Mouse (Mus musculus) T-cell, adult 2 months (primary cell): ENCODE data around the gene Saa3.
A peak's percentile ranks its signal among the peaks of the same experiment; 100 is the strongest.
"Not testable (repeated sequence)": the region's sequence is repeated elsewhere in the genome, so short reads cannot be mapped to it uniquely, and the experiment has no call there.

Experiments used
- DNase-seq: peaks from one replicate; pipeline ENCODE4 v3.0.0; 2022; ENCODE audit warnings: low spot score

Gene Saa3

DNA sequence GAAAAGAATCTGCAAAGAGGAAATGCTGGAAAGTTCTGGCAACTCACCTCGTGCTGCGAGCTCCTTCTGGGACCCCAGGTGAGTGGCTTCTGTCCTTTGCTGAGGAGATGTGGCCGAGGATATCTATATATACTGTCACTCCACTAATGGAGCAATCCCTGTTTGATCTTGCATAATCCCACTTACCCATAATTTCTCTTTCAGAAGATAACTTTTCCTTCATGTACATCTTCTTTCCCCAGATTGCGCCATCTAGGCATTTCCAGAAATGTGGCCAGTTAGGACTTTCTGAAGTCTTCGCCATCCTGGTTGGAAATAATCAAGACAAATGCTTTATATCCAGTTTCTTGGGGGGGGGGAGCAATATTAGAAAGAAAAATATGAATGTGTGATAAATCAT, at the start of gene Saa3:
TSS of gene Saa3 (minus strand) at position 101 of the 400 bp plus-strand sequence.
- no peak for DNase-seq

DNA sequence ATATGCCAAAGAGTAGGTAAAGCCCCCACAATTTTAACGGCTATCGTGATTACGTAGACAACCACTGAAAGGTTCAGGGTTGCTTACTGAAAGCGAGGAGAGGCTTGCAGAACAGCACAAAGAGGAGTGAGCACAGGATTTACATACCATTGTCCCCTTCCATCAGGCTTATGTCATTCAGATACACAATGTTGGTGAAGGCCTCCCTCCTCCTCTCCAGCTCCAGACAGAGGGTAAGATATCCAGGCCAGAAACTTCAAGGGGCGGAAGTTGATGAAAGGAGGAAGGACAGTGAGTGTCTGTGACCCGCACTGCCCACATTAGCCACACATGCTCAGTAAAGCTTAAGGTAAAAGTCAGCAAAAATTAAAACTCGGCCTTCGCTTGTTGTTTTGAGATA, 49.2 kb upstream of the Saa3 start:
- no peak for DNase-seq

DNA sequence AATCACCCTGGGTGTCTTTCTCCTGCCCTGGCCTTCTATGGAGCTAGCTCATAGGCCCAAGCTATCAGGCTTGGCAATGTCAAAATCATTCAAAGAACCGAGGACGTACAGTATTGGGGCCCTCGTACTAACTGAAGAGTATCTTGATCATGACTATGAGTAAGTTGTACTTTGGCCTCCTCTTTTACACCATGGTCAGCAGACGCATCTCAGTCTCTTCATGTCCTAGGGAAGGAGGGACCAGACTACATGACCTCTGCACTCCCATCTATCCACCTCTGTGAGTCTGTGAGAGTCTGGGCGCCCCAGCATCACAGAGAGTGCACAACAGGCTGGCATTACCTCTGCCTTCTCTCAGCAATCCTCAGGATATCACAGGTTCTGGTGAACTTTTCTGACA, 47.1 kb upstream of the Saa3 start:
- DNase-seq = no peak

DNA sequence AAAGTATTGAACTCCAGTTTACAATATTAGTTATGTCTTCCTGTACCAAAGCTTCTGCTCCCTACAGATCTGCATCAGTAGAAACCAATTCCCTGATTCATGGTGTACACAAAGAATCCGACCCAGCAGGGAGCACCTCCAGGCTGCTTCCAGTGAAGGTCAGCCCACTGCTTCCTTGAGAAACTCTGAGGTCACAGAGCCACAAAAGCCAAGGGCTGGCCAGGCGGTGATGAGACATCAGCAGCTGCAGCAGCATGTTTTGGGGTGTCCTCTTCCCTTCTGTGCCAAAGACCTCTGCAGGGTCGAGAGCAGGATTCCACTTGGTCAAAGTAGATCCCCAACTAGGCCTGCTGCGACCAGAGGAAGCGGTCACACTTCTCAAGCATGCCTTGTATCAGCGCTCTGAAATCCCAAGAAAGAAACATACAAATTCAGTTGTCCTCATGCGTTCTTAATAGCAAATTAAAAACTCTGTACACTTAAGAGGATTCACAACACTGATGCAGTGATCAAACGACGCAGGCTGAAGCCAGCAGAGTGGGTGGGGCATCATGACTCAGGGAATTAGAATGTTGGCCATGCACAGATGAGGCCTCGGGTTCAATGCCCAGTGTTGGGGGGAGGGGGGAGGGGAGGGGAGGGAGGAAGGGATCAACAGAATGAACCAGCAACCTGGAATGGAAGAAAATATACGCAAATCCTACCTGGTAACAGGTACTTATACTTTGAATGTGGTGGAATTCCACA, 45.7 kb upstream of the Saa3 start:
- no peak for DNase-seq

DNA sequence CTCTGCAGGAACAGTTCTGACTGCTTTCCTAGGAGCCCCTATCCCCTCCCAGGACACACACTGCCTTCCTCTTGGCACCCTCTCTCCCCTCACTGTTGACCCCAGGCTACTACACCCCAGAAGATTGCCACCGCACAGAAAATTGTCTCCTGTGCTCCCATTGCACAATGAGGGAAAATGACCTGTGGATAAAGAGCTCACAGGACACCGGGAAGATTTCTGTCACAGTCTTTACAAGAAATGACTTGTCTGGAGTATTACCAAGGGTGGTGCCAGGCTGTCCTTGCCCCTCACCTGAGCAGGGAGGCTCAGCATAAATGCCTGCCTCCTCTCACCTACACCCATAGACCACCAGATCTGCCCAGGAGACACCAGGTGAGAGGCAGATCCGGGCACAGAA, 36.0 kb upstream of the Saa3 start, which contains the start of gene Saa2:
TSS of gene Saa2 (plus strand) at position 301 of the 400 bp plus-strand sequence.
- no peak for DNase-seq

DNA sequence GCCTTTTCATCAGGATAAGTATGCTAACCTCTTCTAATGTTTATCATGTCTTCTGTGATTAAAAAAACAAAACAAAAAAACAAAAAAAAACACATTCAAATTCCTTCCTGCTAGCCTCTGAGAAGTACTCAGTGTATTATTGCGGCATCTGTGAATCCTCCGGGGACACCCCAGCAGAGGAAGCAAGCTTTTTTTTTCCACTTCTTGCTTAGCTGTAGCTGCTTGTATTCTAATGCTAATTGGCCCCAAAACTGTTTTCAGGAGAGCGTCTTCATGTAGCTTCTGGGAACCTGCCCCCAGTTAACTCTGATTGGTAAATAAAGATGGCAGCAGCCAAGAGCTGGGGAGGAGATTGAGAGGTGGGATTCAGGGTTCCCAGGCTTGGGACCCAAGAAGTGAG, 33.0 kb upstream of the Saa3 start:
- no peak for DNase-seq

DNA sequence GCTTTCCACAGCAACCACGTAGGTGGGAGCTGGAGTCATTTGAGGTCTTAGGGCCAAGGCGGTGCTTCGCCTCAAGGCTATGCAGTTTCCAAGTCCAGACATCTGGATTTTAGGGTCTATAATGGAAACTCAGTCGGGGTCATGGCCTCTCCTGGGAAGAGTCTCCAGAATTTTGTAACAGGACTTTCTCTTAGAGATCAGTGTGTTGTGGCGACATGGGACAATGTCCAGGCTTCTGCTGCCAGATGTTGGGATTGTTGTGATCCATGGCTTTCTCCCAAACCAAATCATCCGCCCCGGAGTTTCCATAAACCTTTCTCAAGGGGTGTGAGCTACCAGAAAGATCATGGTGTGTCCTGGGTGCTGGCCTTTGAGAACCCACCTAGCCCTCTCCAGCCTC, 30.9 kb upstream of the Saa3 start:
- DNase-seq = no peak

DNA sequence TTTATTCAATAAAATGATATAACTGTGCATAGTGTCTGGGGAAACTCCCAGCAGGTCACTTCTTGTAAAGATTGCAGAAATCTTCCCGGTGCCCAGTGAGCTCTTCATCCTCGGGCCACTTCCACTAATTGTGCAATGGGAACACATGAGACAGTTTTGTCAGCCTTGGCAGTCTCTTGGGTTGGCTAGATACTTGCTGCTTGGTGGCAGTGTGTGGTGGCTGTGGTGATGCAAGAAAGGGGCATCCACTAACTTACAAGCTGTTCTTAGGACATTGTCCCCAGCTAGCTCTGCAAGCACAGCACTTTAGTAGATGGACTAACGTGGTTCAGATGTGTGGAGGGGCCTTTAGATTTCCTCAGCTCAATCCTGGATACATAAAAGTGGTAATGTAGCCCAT, 30.3 kb upstream of the Saa3 start:
- DNase-seq = no peak

DNA sequence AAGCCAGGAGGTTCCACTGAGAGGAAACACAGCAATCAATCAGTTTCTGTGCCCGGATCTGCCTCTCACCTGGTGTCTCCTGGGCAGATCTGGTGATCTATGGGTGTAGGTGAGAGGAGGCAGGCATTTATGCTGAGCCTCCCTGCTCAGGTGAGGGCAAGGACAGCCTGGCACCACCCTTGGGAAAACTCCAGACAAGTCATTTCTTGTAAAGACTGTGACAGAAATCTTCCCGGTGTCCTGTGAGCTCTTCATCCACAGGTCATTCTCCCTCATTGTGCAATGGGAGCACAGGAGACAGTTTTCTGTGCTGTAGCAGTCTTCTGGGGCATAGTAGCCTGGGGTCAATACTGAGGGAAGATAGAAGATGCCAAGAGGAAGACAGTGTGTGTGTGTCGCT, 27.4 kb upstream of the Saa3 start, which contains the start of gene Saa1:
TSS of gene Saa1 (minus strand) at position 101 of the 400 bp plus-strand sequence.
- DNase-seq = not testable (repeated sequence)

DNA sequence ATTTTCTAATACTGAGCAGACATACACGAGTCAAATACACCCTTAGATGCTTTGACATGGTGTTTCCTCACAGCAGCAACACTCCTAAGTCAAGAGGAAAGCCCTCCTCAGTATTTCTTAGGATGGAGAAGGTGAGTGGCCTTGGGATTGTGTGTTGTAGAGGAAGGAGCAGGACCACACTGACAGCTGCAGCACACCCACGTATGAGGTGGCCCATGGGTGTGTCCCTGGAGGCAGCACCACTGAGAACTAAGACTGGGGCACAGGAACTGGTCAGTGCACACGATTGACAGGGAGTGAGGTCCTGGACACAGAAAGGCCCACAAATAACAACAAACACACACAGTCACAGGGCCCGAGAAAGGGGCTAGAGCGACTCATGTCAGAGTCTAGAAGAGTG, 24.5 kb upstream of the Saa3 start:
- not testable (repeated sequence) for DNase-seq

DNA sequence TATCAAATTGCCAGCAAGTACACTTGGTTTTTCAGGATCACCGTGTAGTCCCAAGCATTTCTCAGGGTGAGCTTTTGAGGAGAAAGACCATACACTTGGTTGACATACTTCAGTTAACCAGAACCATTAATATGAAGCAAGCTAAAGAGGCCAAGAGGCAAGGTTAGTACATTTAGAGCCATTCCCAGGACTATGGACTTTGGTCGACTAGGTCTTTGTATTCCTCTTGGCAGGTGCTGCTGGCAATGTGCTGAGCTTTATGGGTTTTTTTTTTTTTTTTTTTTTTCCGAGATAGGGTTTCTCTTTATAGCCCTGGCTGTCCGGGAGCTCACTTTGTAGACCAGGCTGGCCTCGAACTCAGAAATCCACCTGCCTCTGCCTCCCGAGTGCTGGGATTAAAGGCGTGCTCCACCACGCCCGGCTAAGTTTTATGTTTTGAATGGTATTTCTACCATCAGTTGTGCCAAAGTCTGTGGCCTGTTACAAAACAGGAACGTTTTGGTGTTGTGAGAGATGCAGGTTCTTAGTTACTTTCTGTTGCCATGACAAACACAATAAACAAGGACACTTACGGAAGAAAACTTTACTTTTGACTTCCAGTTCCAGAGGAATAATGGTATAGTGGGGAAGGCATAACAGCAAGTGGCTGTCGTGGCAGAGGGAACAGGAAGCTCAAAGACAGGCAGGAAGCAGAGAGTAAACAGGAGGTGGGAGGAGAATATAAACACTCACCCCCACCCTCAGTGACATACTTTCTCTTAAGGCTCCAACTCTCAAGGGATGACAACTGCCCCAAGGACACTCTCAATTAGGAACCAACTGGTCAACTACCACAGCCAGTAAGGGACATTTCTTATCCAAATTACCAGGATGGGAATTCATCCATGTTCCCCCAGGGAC, 23.3 kb upstream of the Saa3 start:
- DNase-seq = no peak

DNA sequence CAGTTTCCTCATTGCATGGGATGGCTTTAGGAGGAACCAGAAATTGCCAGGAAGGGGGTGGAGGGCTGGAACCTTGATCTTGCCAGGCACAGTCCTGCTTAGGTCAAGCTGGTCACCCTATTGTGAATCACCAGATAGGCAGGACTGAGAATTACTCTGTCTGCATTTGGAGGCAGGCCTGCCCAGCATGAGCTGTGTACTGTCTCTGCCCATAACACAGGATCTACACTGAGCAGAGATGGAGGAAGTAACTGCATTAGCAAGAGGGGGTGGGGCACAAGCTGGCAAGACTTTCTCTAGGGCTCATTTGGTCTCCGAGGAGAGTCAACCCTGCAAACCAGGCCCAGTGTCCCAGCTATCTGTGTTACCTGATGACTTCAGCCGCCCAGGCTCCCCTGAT, 19.5 kb upstream of the Saa3 start:
- DNase-seq = no peak

DNA sequence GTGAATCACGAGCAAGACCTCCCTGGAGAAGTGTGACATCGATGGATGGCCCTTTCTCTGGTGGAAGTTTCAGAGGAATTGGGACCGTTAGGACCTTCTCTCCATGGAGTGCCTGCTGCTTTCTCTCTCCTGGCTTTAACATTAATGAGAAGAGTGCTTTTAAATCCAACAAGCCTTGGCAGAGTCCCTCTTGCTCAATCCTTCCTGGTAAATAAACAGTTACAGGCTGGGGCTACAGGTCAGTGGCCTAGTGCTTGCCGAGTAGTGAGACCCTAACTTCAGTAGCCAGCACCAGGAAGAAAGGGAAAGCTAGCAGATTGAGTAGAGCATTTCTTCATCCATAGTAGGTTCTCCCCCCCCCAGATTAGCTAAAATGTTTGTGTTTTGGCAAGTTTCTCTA, 17.0 kb upstream of the Saa3 start, which contains the start of gene Saa4:
TSS of gene Saa4 (minus strand) at position 146 of the 400 bp plus-strand sequence.
- no peak for DNase-seq

DNA sequence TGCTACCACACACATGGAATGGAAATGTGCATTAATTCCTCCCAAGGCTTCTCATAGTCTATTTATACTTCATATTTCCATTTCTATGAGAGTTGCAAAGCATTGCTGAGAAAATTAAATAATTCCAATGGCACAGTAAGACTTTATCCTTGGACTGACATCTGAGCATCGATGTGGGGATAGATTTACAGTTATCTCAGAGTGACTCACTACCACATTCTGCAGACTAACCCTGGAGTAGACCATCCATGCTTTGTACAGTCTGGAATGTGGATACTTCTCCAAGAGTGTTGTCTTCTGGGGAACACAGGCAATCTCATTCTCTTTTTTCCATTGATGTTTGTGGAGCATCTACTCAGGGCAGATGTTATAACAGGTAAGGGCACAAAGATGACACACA, 12.1 kb upstream of the Saa3 start:
- no peak for DNase-seq

DNA sequence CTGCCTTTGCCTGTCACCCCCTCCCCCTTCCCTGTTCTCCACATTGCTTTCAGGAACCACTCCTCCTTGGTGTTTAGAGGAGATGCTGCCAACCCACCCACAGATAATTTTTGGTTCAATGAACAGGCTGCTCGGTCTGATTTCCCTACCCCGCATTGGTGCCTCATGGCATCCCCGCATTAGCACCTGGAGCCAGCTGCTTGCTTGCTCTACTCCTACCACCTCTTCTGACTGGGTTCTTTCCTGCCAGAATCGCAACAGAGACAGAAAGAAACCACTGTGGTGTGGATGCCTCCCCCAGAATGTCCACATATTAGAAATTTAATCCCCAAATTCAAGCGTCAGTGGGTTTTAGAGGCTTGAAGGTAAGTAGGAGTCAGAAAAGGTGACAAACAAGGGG, 8.9 kb upstream of the Saa3 start:
- DNase-seq = no peak

DNA sequence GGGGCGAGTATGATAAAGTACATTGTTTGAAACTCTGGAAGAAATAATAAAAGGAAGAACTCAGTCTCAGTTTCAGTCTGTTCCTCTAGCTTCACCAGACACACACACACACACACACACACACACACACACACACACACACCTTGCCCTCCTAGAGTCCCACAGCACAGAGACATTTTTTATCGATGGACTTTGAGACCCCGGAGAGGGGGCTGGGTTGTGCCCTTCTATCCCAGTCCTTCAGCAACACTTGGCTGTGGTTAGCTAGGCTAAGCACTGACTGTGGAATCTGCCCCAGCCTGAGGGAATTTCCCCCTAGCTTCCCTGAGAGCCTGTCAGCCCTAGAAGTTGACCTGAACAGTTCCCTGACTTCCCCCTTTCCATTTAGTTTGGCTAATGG, 8.3 kb upstream of the Saa3 start:
- DNase-seq = no peak

DNA sequence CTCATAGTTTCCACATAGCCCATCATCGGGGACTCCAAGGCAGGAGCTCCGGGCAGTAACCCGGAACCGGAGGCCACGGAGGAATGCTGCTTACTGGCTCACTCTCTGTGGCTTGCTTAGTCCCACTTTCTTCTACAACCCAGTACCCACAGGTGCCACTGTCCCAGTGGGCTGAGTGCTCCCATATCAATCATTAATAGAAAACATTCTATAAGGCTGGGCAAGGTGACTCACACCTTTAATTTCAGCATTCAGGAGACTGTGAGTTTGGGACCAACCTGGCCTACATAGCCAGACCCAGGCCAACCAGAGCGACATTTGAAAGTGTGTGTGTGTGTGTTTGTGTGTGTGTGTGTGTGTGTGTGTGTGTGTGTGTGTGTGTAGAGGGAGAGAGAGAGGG, 7.9 kb upstream of the Saa3 start:
- no peak for DNase-seq

DNA sequence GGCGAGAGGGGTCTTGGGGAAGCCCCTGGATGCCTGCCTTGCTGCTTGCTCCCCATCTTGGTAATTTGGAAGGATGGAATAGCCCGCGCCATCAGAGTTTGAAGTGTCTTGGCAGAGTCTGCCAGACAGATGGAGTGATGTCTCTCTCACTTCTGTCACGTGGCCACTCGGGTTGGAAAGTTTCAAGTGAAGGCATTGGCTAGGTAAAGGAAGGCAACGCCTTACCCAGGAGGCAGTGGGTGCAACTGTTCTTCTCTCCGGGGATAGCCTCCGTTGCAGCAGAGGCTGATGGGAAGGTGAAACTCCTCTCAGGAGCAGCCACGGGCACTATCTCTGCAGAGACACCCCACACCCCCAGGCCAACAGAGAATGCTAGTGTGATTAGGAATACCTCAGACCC, 5.0 kb upstream of the Saa3 start:
- no peak for DNase-seq

DNA sequence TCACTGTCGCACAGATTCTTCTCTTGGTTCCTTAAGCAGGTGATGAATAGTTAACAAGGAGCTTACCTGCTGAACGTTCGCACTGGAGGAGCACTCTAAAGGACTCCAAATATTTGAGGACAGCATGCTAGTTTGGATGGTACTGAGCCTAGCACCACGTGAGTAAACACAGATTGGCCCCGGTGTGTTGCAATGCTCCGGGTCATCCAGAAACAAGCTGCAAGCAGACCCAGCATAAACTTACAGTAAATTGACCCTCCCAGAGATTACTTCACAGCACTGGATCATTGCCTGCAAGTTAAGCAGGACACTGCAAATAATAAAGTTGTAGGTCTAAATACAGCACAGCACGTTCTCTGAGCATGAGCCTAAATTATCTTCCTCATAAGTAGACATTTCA, 4.0 kb upstream of the Saa3 start:
- DNase-seq = no peak

DNA sequence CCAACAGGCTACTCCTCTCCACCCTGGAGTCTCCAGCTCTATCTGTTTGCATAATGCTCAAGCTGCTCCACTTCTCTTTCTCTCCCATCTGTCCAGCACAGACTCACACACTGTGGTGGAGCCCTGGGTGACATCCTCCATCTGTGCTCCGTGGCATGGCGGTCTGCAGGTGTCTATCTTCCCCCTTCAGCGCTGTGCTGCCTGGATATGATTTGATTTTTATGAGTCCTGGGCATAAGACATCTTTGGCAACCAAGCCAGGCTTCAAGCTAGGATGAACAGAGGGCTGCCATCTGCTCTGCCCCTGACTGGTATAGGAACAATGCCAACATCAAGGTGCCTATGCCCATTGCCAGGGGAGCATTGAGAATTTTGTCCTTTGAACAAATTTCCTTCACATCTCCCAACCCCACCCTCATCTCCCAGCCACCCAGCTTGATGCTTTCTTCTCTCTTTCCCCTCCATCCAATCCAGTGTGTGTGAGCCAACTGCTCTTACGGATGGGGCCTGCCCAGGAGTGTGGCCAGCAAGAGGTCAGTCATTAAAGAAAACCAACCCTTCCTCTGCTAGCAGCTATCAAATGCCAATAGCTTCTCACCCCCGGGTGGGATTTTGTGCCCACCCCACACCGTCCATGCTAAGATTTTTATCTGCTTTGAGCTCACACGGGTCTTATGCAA, 3.2 kb upstream of the Saa3 start:
- no peak for DNase-seq

DNA sequence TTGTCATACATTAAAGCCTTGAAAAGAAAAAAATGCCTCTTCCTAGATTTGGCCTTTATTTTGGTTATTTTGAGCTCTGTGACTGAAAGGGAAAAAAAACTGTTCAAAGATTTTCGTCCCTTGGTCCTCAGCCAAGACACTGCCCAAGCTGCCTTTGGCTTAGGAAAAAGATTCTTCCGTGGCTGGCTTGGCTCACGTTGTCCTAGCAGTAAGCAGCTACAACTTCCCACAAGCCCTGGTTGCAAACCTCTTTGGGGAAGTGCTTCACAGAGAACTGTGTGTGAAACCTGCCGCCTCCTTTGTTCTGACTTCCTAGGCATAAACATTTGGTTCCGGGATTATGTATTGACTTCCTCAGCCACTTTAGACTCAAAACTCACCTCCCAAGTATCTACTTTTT, 1.4 kb upstream of the Saa3 start:
- DNase-seq = no peak

DNA sequence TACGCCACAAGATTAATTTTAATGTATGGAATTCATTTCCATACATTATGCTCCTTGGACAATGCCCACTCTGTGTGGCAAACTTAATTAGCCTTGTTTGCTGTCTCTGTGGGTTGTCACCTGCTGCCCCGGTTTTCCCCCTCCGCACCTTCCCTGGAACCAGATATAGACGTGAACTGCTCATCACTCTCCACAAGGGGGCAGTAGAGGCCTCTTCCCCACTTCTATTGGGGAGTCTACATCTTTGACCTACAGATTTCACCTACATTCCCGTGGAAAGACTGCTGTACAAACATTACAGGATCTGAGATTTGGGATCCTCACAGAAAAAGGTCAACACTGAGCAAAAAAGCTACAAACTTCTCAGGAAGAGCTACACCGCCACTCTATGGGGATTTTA, 982 bp downstream of the Saa3 start:
- DNase-seq = peak; percentile 62

DNA sequence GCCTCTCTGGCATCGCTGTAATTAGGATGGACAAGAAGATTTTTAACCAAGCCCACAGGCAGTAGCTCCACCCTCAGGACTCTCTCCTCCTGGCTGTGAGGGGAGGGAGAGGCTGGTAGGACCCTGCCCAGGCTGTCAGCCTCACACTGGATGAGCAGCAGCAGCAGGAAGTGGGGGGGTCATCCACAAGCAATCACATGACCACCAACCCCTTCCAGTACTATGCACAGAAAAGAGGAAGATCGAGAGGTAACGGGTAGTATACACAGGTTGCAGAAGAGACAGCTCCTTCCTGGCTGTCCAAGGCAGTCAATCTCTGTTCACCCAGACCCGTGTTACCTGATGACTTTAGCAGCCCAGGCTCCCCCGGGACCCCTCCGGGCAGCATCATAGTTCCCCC, 3.2 kb downstream of the Saa3 start:
- DNase-seq = no peak
